Mouse (Mus musculus) right cerebral cortex, postnatal 14 days (tissue): ENCODE measurements around the gene Asic2.

Experiments
- DNase-seq: peaks from one replicate; pipeline ENCODE4 v3.0.0; 2022

Gene Asic2

GRCm38 (mm10) chr11:81706996-81707395 is 261.3 kb downstream of the Asic2 start:
- DNase-seq = no peak

GRCm38 (mm10) chr11:81698008-81698407 is 270.2 kb downstream of the Asic2 start:
- DNase-seq = no peak

- DNase-seq = no peak
Observed at GRCm38 (mm10) chr11:81695501-81695900, 272.8 kb downstream of the Asic2 start.

- no peak for DNase-seq
Observed at GRCm38 (mm10) chr11:81680511-81680910, 287.7 kb downstream of the Asic2 start.

GRCm38 (mm10) chr11:81671724-81672123 is 296.5 kb downstream of the Asic2 start:
- no peak for DNase-seq

- DNase-seq = no peak
Observed at GRCm38 (mm10) chr11:81670436-81670835, 297.8 kb downstream of the Asic2 start.

GRCm38 (mm10) chr11:81658850-81659249 is 309.4 kb downstream of the Asic2 start:
- peak; percentile 22 for DNase-seq

- DNase-seq = no peak
Observed at GRCm38 (mm10) chr11:81657121-81657520, 311.1 kb downstream of the Asic2 start.

- DNase-seq = no peak
Observed at GRCm38 (mm10) chr11:81647828-81648227, 320.4 kb downstream of the Asic2 start.

GRCm38 (mm10) chr11:81645549-81645948 is 322.7 kb downstream of the Asic2 start:
- DNase-seq = no peak

GRCm38 (mm10) chr11:81636356-81636755 is 331.9 kb downstream of the Asic2 start:
- no peak for DNase-seq

GRCm38 (mm10) chr11:81634360-81635350 is 333.6 kb downstream of the Asic2 start:
- peak; percentile 48 for DNase-seq

GRCm38 (mm10) chr11:81625199-81625598 is 343.1 kb downstream of the Asic2 start:
- no peak for DNase-seq

- no peak for DNase-seq
Observed at GRCm38 (mm10) chr11:81620516-81620915, 347.7 kb downstream of the Asic2 start.

- no peak for DNase-seq
Observed at GRCm38 (mm10) chr11:81616437-81616836, 351.8 kb downstream of the Asic2 start.

- no peak for DNase-seq
Observed at GRCm38 (mm10) chr11:81613869-81614620, 354.2 kb downstream of the Asic2 start.

- peak; percentile 84 for DNase-seq
Observed at GRCm38 (mm10) chr11:81612798-81613540, 355.3 kb downstream of the Asic2 start.

- peak; percentile 55 for DNase-seq
Observed at GRCm38 (mm10) chr11:81611948-81612797, 356.1 kb downstream of the Asic2 start.

- DNase-seq = no peak
Observed at GRCm38 (mm10) chr11:81610506-81610905, 357.8 kb downstream of the Asic2 start.

- no peak for DNase-seq
Observed at GRCm38 (mm10) chr11:81602971-81603370, 365.3 kb downstream of the Asic2 start.

- no peak for DNase-seq
Observed at GRCm38 (mm10) chr11:81601736-81602135, 366.5 kb downstream of the Asic2 start.

GRCm38 (mm10) chr11:81597601-81598000 is 370.7 kb downstream of the Asic2 start:
- no peak for DNase-seq
